Mouse (Mus musculus) C2C12 (cell line): ENCODE data around the gene Olfr1180.
"Not testable (repeated sequence)": the region's sequence is repeated elsewhere in the genome, so short reads cannot be mapped to it uniquely, and the experiment has no call there.

Experiments used
- CEBPB ChIP-seq: IDR thresholded peaks from one replicate; pipeline ENCODE4 v1.6.1; 2011; ENCODE audit warnings: low read depth, mild to moderate bottlenecking, control low read depth, moderate library complexity
- CTCF ChIP-seq: IDR thresholded peaks from one replicate; pipeline ENCODE4 v1.5.1; 2011; ENCODE audit not compliant: control insufficient read depth, insufficient read depth, insufficient read length
- FOSL1 ChIP-seq: IDR thresholded peaks from one replicate; pipeline ENCODE4 v1.8.0; 2011; ENCODE audit warnings: mild to moderate bottlenecking, low read length; ENCODE audit not compliant: poor library complexity, insufficient read depth, severe bottlenecking
- MAX ChIP-seq: IDR thresholded peaks from one replicate; pipeline ENCODE4 v1.6.1; 2011; ENCODE audit warnings: mild to moderate bottlenecking, control low read depth
- USF1 ChIP-seq: IDR thresholded peaks from one replicate; pipeline ENCODE4 v1.6.1; 2011; ENCODE audit warnings: low read depth, mild to moderate bottlenecking, control low read depth, moderate library complexity

DNA sequence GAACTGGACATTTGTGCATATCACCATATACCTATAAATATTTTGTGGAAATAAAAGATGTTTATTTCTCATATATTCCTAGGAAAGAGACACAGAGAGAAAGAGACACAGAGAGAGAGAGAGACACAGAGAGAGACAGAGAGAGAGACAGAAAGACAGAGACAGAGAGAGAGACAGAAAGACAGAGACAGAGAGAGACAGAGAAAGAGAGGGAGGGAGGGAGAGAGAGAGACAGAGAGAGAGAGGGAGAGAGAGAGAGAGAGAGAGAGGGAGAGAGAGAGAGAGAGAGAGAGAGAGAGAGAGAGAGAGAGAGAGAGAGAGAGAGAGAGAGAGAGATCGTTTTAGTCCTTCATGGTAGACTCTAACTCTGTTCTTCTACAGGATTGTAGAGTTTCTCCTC lies 35.6 kb upstream of the Olfr1180 start, which contains the start of gene Olfr1183:
- TF ChIP-seq MAX, USF1, CTCF, CEBPB, FOSL1: not testable (repeated sequence)
